Comparison of ENCODE assay signal across 8 mouse cellular contexts in genomic region chrX:16618225-16619033, GRCm38 (mm10). TPM values are rescaled to one million over a fixed set of nuclear protein-coding genes. Genes with fewer than 3 reads are reported as not detected.
DNase-seq lines count a peak whose midpoint lies in the region; ATAC-seq lines count a peak whose summit lies in the region.

No protein-coding gene starts in this region.

- H3K9me3 ChIP-seq in hindbrain, embryonic 14.5 days (ENCODE audit: control insufficient read depth, low read length), result no peaks in the 10 kb centered on the region

- H3K9ac ChIP-seq in hindbrain, embryonic 14.5 days, result peak overlapping the region; percentile 62

- ATAC-seq in hindbrain, embryonic 14.5 days (ENCODE audit: low FRiP score), result peak; percentile 96

- H3K4me3 ChIP-seq in hindbrain, embryonic 14.5 days (replicated peaks; ENCODE audit: low read length), result peak overlapping the region; percentile 49

- H3K4me1 ChIP-seq in hindbrain, embryonic 14.5 days (replicated peaks; ENCODE audit: control insufficient read depth, insufficient read depth, low read length), result no peaks in the 10 kb centered on the region

- peak; percentile 47 for DNase-seq in WW6 (ENCODE audit: low read depth, low spot score)
- DNase-seq in cerebellum, postnatal 36 days, result peak; percentile 82 to 86
- DNase-seq in frontal cortex, postnatal 25 days (ENCODE audit: low spot score in 2 of 2), result peak; percentile 60 to 80
- DNase-seq in hindbrain, embryonic 14.5 days (ENCODE audit: low spot score), result peak; percentile 80
- DNase-seq in layer of hippocampus, postnatal 25 days (ENCODE audit: extremely low spot score in 1 of 2, low spot score in 1 of 2), result peak; percentile 73
- peak; percentile 89 for DNase-seq in lung, postnatal 14 days
- peak; percentile 86 for DNase-seq in ovary, postnatal 36 days (ENCODE audit: low spot score)
- DNase-seq in thymus, postnatal 14 days, result peak; percentile 87

- H3K27ac ChIP-seq in hindbrain, embryonic 14.5 days, result peak overlapping the region; percentile 86

- H3K27me3 ChIP-seq in hindbrain, embryonic 14.5 days (ENCODE audit: control insufficient read depth, insufficient read depth, low read length), result no peaks in the 10 kb centered on the region

- H3K36me3 ChIP-seq in hindbrain, embryonic 14.5 days (replicated peaks; ENCODE audit: control insufficient read depth, insufficient read depth), result no peaks in the 10 kb centered on the region

- H3K4me2 ChIP-seq in hindbrain, embryonic 14.5 days (replicated peaks), result peak overlapping the region; percentile 74

- 17% methylated on average over 60 of the region's 60 CpGs for WGBS in hindbrain, embryonic 14.5 days

RNA-seq across cellular contexts. Expression of gene Maoa, which starts 1.1 kb away (rescaled TPM):
- polyA plus RNA-seq in hindbrain, embryonic 14.5 days (2014; fragmentation: Nextera tagmentation; extraction: Ambion mirVana), result 20.1 and 22.0 TPM in 2 replicates
- 10 to 100 TPM; 17.3 to 17.4 TPM for total RNA-seq in layer of hippocampus, postnatal 25 days (2021)

Comparison
In these comparisons a context has a peak if more than half of its experiments do, and no peak if none do; other contexts are left out.
1. Peak in every context shown above with its lines: DNase-seq, ATAC-seq, H3K4me3 ChIP-seq and H3K27ac ChIP-seq.